Mouse (Mus musculus) CH12.LX (cell line): ENCODE data around the gene Il2rb. TPM values are rescaled to one million over a fixed set of nuclear protein-coding genes. Genes with fewer than 3 reads are reported as not detected.

Experiments
- DNase-seq: peaks from one replicate; pipeline ENCODE4 v3.0.0-alpha.2; 2013; ENCODE audit errors: extremely low read depth
- H3K27ac ChIP-seq: 2 replicates; pipeline ENCODE4 v1.5.1; 2012; ENCODE audit warnings: low read depth, mild to moderate bottlenecking, control low read depth, moderate library complexity; ENCODE audit not compliant: insufficient read depth
- H3K27me3 ChIP-seq: replicated peaks from 2 replicates; pipeline ENCODE3; 2012; ENCODE audit warnings: inconsistent platforms
- H3K36me3 ChIP-seq, 2 experiments: replicated peaks in 1 of 2; 2 replicates each; pipeline versions ENCODE3 to v1.6.1; 2012; ENCODE audit warnings: inconsistent platforms in 1 of 2, low read length in 1 of 2, mild to moderate bottlenecking in 1 of 2, mixed read lengths in 1 of 2, moderate library complexity in 1 of 2; ENCODE audit not compliant: control insufficient read depth in 1 of 2, insufficient read depth in 1 of 2
- H3K4me1 ChIP-seq, 2 experiments: 2 replicates each; pipeline ENCODE4 v1.6.1; 2012; ENCODE audit warnings: inconsistent platforms in 1 of 2, moderate library complexity in 1 of 2; ENCODE audit not compliant: insufficient read depth in 2 of 2, control insufficient read depth in 1 of 2
- H3K4me2 ChIP-seq: 2 replicates; pipeline ENCODE4 v1.6.1; 2012; ENCODE audit warnings: low read depth, mild to moderate bottlenecking, control low read depth; ENCODE audit not compliant: poor library complexity, insufficient read depth, severe bottlenecking
- H3K4me3 ChIP-seq, 3 experiments: fragments of 150-350 bp in 1 of 3; sonication (generic) in 1 of 3; replicated peaks in 1 of 3; 2 replicates each; pipeline versions ENCODE3 to v1.5.1; 2011 to 2012; ENCODE audit warnings: low read depth in 2 of 3, low read length in 2 of 3, mild to moderate bottlenecking in 2 of 3, moderate library complexity in 2 of 3, control low read depth in 1 of 3, improper control_type of control experiment in 1 of 3, inconsistent platforms in 1 of 3, mixed read lengths in 1 of 3; ENCODE audit not compliant: poor library complexity in 1 of 3
- H3K79me2 ChIP-seq: replicated peaks from 2 replicates; pipeline ENCODE4 v1.6.1; 2012; ENCODE audit warnings: mild to moderate bottlenecking, moderate library complexity; ENCODE audit not compliant: control insufficient read depth, poor library complexity, insufficient read depth, severe bottlenecking; ENCODE audit errors: extremely low read depth
- H3K9ac ChIP-seq: 2 replicates; pipeline ENCODE4 v1.6.1; 2012; ENCODE audit warnings: low read depth, mild to moderate bottlenecking, control low read depth, moderate library complexity; ENCODE audit not compliant: insufficient read depth
- H3K9me3 ChIP-seq: replicated peaks from 2 replicates; pipeline ENCODE3; 2012; ENCODE audit warnings: low read length, inconsistent platforms, mixed read lengths
- BHLHE40 ChIP-seq: IDR thresholded peaks from 2 replicates; pipeline ENCODE4 v1.6.1; 2011; ENCODE audit warnings: mild to moderate bottlenecking, low read depth, low read length, improper control_type of control experiment
- CHD2 ChIP-seq: IDR thresholded peaks from 2 replicates; pipeline ENCODE4 v1.6.1; 2011; ENCODE audit warnings: low read length, improper control_type of control experiment
- CTCF ChIP-seq, 2 experiments: IDR thresholded peaks in 1 of 2; conservative IDR thresholded peaks in 1 of 2; 2 replicates each; pipeline ENCODE4 v1.5.1; 2011 to 2012; ENCODE audit warnings: low read depth in 2 of 2, low read length in 2 of 2, improper control_type of control experiment in 1 of 2, inconsistent platforms in 1 of 2, mild to moderate bottlenecking in 1 of 2, moderate library complexity in 1 of 2
- ELF1 ChIP-seq: IDR thresholded peaks from 2 replicates; pipeline ENCODE4 v1.6.1; 2014; ENCODE audit warnings: low read depth, mild to moderate bottlenecking, inconsistent platforms, low read length, improper control_type of control experiment
- EP300 ChIP-seq: IDR thresholded peaks from 2 replicates; pipeline ENCODE4 v1.6.1; 2011; ENCODE audit warnings: low read length, improper control_type of control experiment
- ETS1 ChIP-seq: conservative IDR thresholded peaks from 2 replicates; pipeline ENCODE4 v1.6.1; 2012; ENCODE audit warnings: low read depth, mild to moderate bottlenecking, inconsistent platforms, low read length, improper control_type of control experiment, moderate library complexity
- HCFC1 ChIP-seq: IDR thresholded peaks from 2 replicates; pipeline ENCODE4 v1.6.1; 2012; ENCODE audit warnings: low read depth, mild to moderate bottlenecking, inconsistent platforms, low read length, improper control_type of control experiment
- IRF4 ChIP-seq: IDR thresholded peaks from 2 replicates; pipeline ENCODE4 v1.6.1; 2014; ENCODE audit warnings: low read depth, mild to moderate bottlenecking, inconsistent platforms, low read length, improper control_type of control experiment
- JUN ChIP-seq: IDR thresholded peaks from 2 replicates; pipeline ENCODE4 v1.6.1; 2011; ENCODE audit warnings: low read depth, mild to moderate bottlenecking, low read length, improper control_type of control experiment, moderate library complexity; ENCODE audit not compliant: insufficient read depth
- JUND ChIP-seq: conservative IDR thresholded peaks from 2 replicates; pipeline ENCODE4 v1.6.1; 2011; ENCODE audit warnings: low read depth, low read length, improper control_type of control experiment
- MAFK ChIP-seq: IDR thresholded peaks from 2 replicates; pipeline ENCODE4 v1.6.1; 2011; ENCODE audit warnings: low read length, improper control_type of control experiment; ENCODE audit not compliant: insufficient replicate concordance
- MEF2A ChIP-seq: IDR thresholded peaks from 2 replicates; pipeline ENCODE4 v1.6.1; 2014; ENCODE audit warnings: low read depth, mild to moderate bottlenecking, inconsistent platforms, low read length, improper control_type of control experiment, borderline replicate concordance
- MXI1 ChIP-seq: IDR thresholded peaks from 2 replicates; pipeline ENCODE4 v1.6.1; 2011; ENCODE audit warnings: mild to moderate bottlenecking, low read depth, low read length, improper control_type of control experiment
- MYC ChIP-seq: IDR thresholded peaks from 2 replicates; pipeline ENCODE4 v1.6.1; 2011; ENCODE audit warnings: low read depth, mild to moderate bottlenecking, improper control_type of control experiment, low read length
- NRF1 ChIP-seq: IDR thresholded peaks from 2 replicates; pipeline ENCODE4 v1.6.1; 2014; ENCODE audit warnings: low read depth, mild to moderate bottlenecking, inconsistent platforms, low read length, improper control_type of control experiment, moderate library complexity
- RAD21 ChIP-seq: IDR thresholded peaks from 2 replicates; pipeline ENCODE4 v1.6.1; 2011; ENCODE audit warnings: low read depth, mild to moderate bottlenecking, low read length, improper control_type of control experiment, moderate library complexity
- RCOR1 ChIP-seq: conservative IDR thresholded peaks from 2 replicates; pipeline ENCODE4 v1.6.1; 2012; ENCODE audit warnings: low read depth, mild to moderate bottlenecking, inconsistent platforms, low read length, improper control_type of control experiment
- SIN3A ChIP-seq: IDR thresholded peaks from 2 replicates; pipeline ENCODE4 v1.6.1; 2012; ENCODE audit warnings: low read length, improper control_type of control experiment, inconsistent platforms
- SMC3 ChIP-seq: IDR thresholded peaks from 2 replicates; pipeline ENCODE4 v1.6.1; 2011; ENCODE audit warnings: low read depth, low read length, improper control_type of control experiment
- TBP ChIP-seq: conservative IDR thresholded peaks from 2 replicates; pipeline ENCODE4 v1.6.1; 2011; ENCODE audit warnings: low read depth, low read length, improper control_type of control experiment
- UBTF ChIP-seq: IDR thresholded peaks from 2 replicates; pipeline ENCODE4 v1.6.1; 2012; ENCODE audit warnings: low read depth, mild to moderate bottlenecking, inconsistent platforms, low read length, improper control_type of control experiment, moderate library complexity
- USF2 ChIP-seq: conservative IDR thresholded peaks from 2 replicates; pipeline ENCODE4 v1.6.1; 2011; ENCODE audit warnings: low read depth, low read length, improper control_type of control experiment
- ZMIZ1 ChIP-seq: IDR thresholded peaks from 2 replicates; pipeline ENCODE4 v1.6.1; 2012; ENCODE audit warnings: low read depth, mild to moderate bottlenecking, inconsistent platforms, low read length, improper control_type of control experiment
- ZNF384 ChIP-seq: IDR thresholded peaks from 2 replicates; pipeline ENCODE4 v1.6.1; 2012; ENCODE audit warnings: low read depth, low read length, improper control_type of control experiment, inconsistent platforms
- dilution Hi-C: fragments of 300-500 bp; cut with MboI; formaldehyde crosslinking; loops from 2 replicates; pipeline ENCODE4 v1.14.3; 2020; ENCODE audit warnings: low sequenced_read_pairs; ENCODE audit not compliant: extremely low pct_unique_long_range_greater_than_20kb, extremely low pct_ligation_motif_present
- in situ Hi-C: fragments of 300-500 bp; cut with MboI; formaldehyde crosslinking; loops from 3 replicates; pipeline ENCODE4 v1.14.3; 2019; ENCODE audit warnings: low sequenced_read_pairs, low pct_ligation_motif_present, low pct_unique_long_range_greater_than_20kb, mixed read lengths
- polyA plus RNA-seq: library from polyadenylated mRNA; unstranded; fragments of >175 nt; gene quantifications from 2 replicates; pipeline ENCODE4 v1.2.1, GENCODE M21; 2012; ENCODE audit warnings: low read depth; ENCODE audit not compliant: insufficient read length
- total RNA-seq, 2 experiments: library from RNA; depleted of rRNA; stranded (reverse); fragments of 300-350 nt in 1 of 2; fragments of >200 nt in 1 of 2; gene quantifications; 2 replicates each; pipeline ENCODE4 v1.2.3; 2012 to 2014

The Il2rb gene
- total and polyA plus RNA-seq, 3 experiments: 31.2 to 60.0 (median 32.1) TPM

GRCm38 (mm10) chr15:78468379-78468937 is 26.6 kb downstream of the Il2rb start, which contains the start of gene Tmprss6:
Gene Tmprss6, minus strand, starts transcription at chr15:78468634.
- no peak within 1 kb of the TSS for H3K4me3 ChIP-seq
- H3K27ac ChIP-seq: no peak within 1 kb of the TSS
- H3K9me3 ChIP-seq: no peaks in the 10 kb centered on the region
- no peaks in the 10 kb centered on the region for H3K79me2 ChIP-seq
- no peak within 1 kb of the TSS for H3K9ac ChIP-seq
- H3K27me3 ChIP-seq: peaks cover 3% of the 10 kb centered on the region
- TF ChIP-seq JUND (no peak), MAFK (no peak), CHD2 (no peak), MXI1 (no peak), ELF1 (no peak), NRF1 (no peak), SIN3A (no peak), MEF2A (no peak), TBP (no peak), CTCF (conservative IDR thresholded peaks at IDR 0.05 in 1 of 2, IDR thresholded peaks at IDR 0.05 in 1 of 2; ENCODE audit: low read depth in 2 of 2, low read length in 2 of 2) (no peak), RCOR1 (no peak), IRF4 (no peak), BHLHE40 (no peak), USF2 (no peak)
- H3K4me1 ChIP-seq: peaks cover 17 to 40% of the 10 kb centered on the region in 2 experiments
- DNase-seq: no peak
- no peak within 1 kb of the TSS for H3K4me2 ChIP-seq
- no peaks in the 10 kb centered on the region for H3K36me3 ChIP-seq
- dilution Hi-C loops: no loop called here
- in situ Hi-C loops: no loop called here

DNA sequence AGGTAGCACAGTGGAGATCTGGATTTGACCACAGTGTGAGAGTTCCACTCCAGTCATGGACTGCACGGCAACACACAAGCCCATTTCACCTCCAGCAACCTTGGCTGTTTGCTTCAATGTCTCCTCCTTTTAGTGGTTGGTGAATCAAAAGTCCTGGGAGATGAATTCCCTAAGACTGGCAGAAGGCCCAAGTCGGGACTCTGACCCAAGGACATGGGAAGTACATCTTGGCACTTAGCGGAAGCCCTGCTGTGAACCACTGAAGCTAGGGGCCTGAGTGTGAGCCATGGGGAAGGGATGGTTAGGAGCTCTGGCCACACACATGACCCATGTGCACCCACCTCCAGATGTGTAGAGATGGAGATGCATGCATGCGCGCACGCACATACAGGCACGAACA is 27.5 kb downstream of the Il2rb start:
- no peak for TF ChIP-seq IRF4
- no peak for TF ChIP-seq CHD2
- no peak for TF ChIP-seq CTCF (conservative IDR thresholded peaks at IDR 0.05 in 1 of 2, IDR thresholded peaks at IDR 0.05 in 1 of 2; ENCODE audit: low read depth in 2 of 2, low read length in 2 of 2)
- no peak for TF ChIP-seq ELF1
- TF ChIP-seq ETS1: no peak
- no peak for TF ChIP-seq EP300
- no peak for TF ChIP-seq RAD21
- TF ChIP-seq JUND: no peak
- TF ChIP-seq UBTF: no peak
- TF ChIP-seq ZMIZ1: no peak
- no peak for TF ChIP-seq JUN
- no peak for TF ChIP-seq HCFC1
- TF ChIP-seq MYC: no peak
- no peak for TF ChIP-seq BHLHE40
- TF ChIP-seq ZNF384: no peak
- no peak for TF ChIP-seq SMC3
- TF ChIP-seq TBP: no peak
- peaks cover 17 to 38% of the 10 kb centered on the region in 2 experiments for H3K4me1 ChIP-seq
- no peak overlapping the region for H3K4me2 ChIP-seq
- no peak overlapping the region for H3K9ac ChIP-seq
- H3K4me3 ChIP-seq: no peak overlapping the region
- H3K27me3 ChIP-seq: peaks cover 3% of the 10 kb centered on the region
- H3K36me3 ChIP-seq: no peaks in the 10 kb centered on the region
- H3K27ac ChIP-seq: no peak overlapping the region
- H3K9me3 ChIP-seq: no peaks in the 10 kb centered on the region
- DNase-seq: no peak
- no peaks in the 10 kb centered on the region for H3K79me2 ChIP-seq
- in situ Hi-C loops (no loop called here), dilution Hi-C loops (no loop called here)
